Mouse (Mus musculus): Measurements from ENCODE around the gene Kcna6. TPM values are rescaled to one million over a fixed set of nuclear protein-coding genes. Genes with fewer than 3 reads are reported as not detected.

Gene Kcna6
- 2.6 and 2.7 TPM in 2 replicates for polyA plus RNA-seq (2014; fragmentation: Nextera tagmentation; extraction: Ambion mirVana)

DNA sequence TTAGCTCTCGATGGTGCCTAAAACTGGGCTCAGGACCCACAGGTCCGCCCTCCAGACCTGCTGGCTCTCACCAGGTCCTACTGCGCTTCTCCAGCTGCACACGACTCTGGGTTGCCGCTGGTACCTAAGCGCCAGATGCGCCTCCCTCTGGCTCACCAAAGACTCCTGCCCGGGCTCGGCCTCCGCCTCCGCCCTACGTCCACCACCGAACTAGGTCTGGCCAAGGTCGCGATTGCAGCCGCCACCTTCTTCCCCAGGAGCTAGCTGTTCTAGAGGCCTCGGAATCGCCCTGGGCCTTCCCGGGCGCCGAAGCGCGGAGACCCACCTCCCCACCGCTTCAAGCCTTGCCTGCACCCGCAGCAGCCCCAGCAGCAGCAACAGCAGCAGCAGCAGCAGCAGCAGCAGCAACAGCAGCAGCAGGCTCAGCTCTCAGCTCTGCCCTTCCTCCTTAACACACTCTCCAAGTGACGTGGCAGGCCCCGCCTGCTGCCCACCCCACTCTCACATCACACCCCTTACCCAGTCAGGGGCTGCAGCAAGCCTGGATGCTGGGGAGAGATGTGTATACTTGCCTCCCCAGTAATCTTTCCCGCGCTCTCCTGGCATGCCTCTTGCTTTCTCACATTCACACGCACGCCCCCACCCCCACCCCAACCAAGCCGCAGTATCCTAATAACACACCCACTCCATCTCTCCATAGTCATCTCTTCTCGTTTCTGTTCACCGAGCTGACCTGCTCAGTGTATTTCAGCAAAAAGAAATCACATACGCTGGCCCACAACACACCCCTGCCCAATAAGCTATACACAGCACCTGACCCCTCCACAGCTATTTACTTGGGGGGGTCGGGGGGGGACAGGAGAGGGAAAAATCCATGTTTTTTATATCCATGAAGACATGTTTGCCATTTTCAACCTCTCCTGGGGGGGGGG lies at the start of gene Kcna6:
Kcna6 (minus strand) TSS at position 464 of the 932 bp plus-strand sequence.
- WGBS = 2% methylated on average over 35 of the region's 36 CpGs
- peak; percentile 70 for ATAC-seq (replicated peaks; ENCODE audit: low FRiP score, low TSS enrichment, low read depth)
- peak; percentile 76 for DNase-seq (ENCODE audit: low spot score)
- Histone ChIP-seq H3K27me3 (replicated peaks; ENCODE audit: control insufficient read depth, insufficient read depth, low read length) (peaks cover 25% of the 10 kb centered on the region), H3K9me3 (ENCODE audit: control insufficient read depth, low read length) (no peaks in the 10 kb centered on the region), H3K27ac (ENCODE audit: low read depth) (no peak within 1 kb of the TSS), H3K4me1 (replicated peaks; ENCODE audit: control insufficient read depth, insufficient read depth, low read length) (0 out of 2 replicates have a peak, but pooled peaks cover 4% of the 10 kb centered on the region), H3K4me3 (ENCODE audit: low read depth, low read length) (peak within 1 kb of the TSS; percentile 54), H3K36me3 (ENCODE audit: control insufficient read depth, insufficient read depth, low read length) (no peaks in the 10 kb centered on the region), H3K9ac (ENCODE audit: low read length) (peak within 1 kb of the TSS; percentile 37), H3K4me2 (ENCODE audit: low read length) (peak within 1 kb of the TSS; percentile 98)

DNA sequence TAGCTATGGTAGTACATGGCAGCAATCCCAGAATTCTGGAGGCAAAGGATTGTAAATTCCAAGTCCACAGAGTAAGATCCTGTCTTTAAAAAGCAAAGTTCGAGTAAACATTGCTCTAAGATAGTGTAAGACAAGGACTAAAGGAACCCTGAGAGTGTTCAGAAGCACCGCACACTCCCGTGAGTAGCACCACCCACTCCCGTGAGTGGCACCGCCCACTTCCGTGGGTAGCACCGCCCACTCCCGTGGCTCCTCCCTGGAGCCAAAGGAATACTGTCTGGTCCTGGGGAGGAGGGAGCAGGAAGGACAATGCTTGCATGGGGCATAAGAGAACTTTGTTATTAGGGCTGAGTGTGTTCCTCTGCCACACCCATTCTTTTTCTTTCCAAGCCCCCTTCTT lies 48.4 kb upstream of the Kcna6 start:
- no peak overlapping the region for H3K4me3 ChIP-seq (ENCODE audit: low read depth, low read length)
- no peaks in the 10 kb centered on the region for H3K9me3 ChIP-seq (ENCODE audit: control insufficient read depth, low read length)
- no peaks in the 10 kb centered on the region for H3K27me3 ChIP-seq (replicated peaks; ENCODE audit: control insufficient read depth, insufficient read depth, low read length)
- H3K36me3 ChIP-seq (ENCODE audit: control insufficient read depth, insufficient read depth, low read length) = no peaks in the 10 kb centered on the region
- H3K27ac ChIP-seq (ENCODE audit: low read depth) = no peak overlapping the region
- 80% methylated on average over 8 of the region's 8 CpGs for WGBS
- no peak overlapping the region for H3K4me2 ChIP-seq (ENCODE audit: low read length)
- DNase-seq (ENCODE audit: low spot score) (no peak), ATAC-seq (replicated peaks; ENCODE audit: low FRiP score, low TSS enrichment, low read depth) (no peak)
- no peak overlapping the region for H3K9ac ChIP-seq (ENCODE audit: low read length)
- no peaks in the 10 kb centered on the region for H3K4me1 ChIP-seq (replicated peaks; ENCODE audit: control insufficient read depth, insufficient read depth, low read length)

- Histone ChIP-seq H3K4me1 (replicated peaks; ENCODE audit: control insufficient read depth, insufficient read depth, low read length) (no peaks in the 10 kb centered on the region), H3K9ac (ENCODE audit: low read length) (no peak overlapping the region), H3K27ac (ENCODE audit: low read depth) (no peak overlapping the region), H3K9me3 (ENCODE audit: control insufficient read depth, low read length) (no peaks in the 10 kb centered on the region), H3K27me3 (replicated peaks; ENCODE audit: control insufficient read depth, insufficient read depth, low read length) (no peaks in the 10 kb centered on the region), H3K4me2 (ENCODE audit: low read length) (no peak overlapping the region), H3K4me3 (ENCODE audit: low read depth, low read length) (no peak overlapping the region), H3K36me3 (ENCODE audit: control insufficient read depth, insufficient read depth, low read length) (no peaks in the 10 kb centered on the region)
- ATAC-seq (replicated peaks; ENCODE audit: low FRiP score, low TSS enrichment, low read depth) (no peak; the same call in 1 of the 2 replicates), DNase-seq (ENCODE audit: low spot score) (no peak)
- 61% methylated on average over 5 of the region's 5 CpGs for WGBS
Observed at GRCm38 (mm10) chr6:126784206-126784605, 43.7 kb upstream of the Kcna6 start.

DNA sequence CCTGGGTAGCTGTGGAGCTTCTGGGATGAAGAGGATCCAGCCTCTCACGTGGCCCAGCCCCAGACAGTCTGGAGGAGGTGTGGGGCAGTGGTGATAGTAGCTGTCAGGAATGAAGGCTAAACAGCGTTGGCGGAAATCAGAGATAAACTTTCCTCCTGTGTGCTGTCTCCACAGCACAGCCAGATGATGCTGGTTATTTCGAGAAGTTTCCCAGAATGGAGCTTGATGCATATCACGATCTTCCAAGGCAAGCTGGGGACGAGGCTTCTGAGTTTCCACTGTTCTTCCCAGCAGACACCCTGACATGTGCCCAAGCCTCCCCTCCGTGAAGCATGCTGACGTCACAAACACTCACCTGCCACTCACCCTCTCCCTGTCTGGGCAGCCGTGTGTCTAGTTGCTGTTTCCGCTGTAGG lies 43.2 kb upstream of the Kcna6 start:
- ATAC-seq (replicated peaks; ENCODE audit: low FRiP score, low TSS enrichment, low read depth) (no peak; the same call in 1 of the 2 replicates), DNase-seq (ENCODE audit: low spot score) (no peak)
- no peaks in the 10 kb centered on the region for H3K4me1 ChIP-seq (replicated peaks; ENCODE audit: control insufficient read depth, insufficient read depth, low read length)
- 56% methylated on average over 10 of the region's 10 CpGs for WGBS
- H3K27ac ChIP-seq (ENCODE audit: low read depth) = no peak overlapping the region
- no peaks in the 10 kb centered on the region for H3K9me3 ChIP-seq (ENCODE audit: control insufficient read depth, low read length)
- H3K4me3 ChIP-seq (ENCODE audit: low read depth, low read length) = no peak overlapping the region
- no peak overlapping the region for H3K9ac ChIP-seq (ENCODE audit: low read length)
- H3K36me3 ChIP-seq (ENCODE audit: control insufficient read depth, insufficient read depth, low read length) = no peaks in the 10 kb centered on the region
- no peaks in the 10 kb centered on the region for H3K27me3 ChIP-seq (replicated peaks; ENCODE audit: control insufficient read depth, insufficient read depth, low read length)
- no peak overlapping the region for H3K4me2 ChIP-seq (ENCODE audit: low read length)

DNA sequence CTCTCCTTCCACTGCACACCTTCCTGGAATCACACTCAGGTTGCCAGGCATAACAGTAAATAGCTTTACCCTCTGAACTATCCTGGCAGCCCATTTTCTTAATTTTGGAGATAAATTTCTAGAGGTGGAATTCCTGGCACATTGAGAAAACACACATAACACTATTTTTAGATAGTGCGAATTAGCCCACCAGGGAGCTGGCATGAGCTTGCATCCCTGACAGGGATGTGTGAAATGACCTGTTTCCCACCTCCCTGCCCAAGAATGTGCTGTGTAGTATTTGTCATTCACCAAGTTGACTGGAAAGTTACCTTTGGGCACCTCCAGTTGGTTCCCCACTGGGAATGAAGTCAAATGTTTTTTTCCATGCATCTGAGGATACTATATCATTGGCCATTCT lies 42.6 kb upstream of the Kcna6 start:
- no peak overlapping the region for H3K4me3 ChIP-seq (ENCODE audit: low read depth, low read length)
- H3K27me3 ChIP-seq (replicated peaks; ENCODE audit: control insufficient read depth, insufficient read depth, low read length) = no peaks in the 10 kb centered on the region
- H3K4me1 ChIP-seq (replicated peaks; ENCODE audit: control insufficient read depth, insufficient read depth, low read length) = no peaks in the 10 kb centered on the region
- no peak overlapping the region for H3K4me2 ChIP-seq (ENCODE audit: low read length)
- WGBS = 81% methylated on average over 1 of the region's 1 CpGs
- H3K9me3 ChIP-seq (ENCODE audit: control insufficient read depth, low read length) = no peaks in the 10 kb centered on the region
- no peak for DNase-seq (ENCODE audit: low spot score)
- no peak for ATAC-seq (replicated peaks; ENCODE audit: low FRiP score, low TSS enrichment, low read depth)
- H3K36me3 ChIP-seq (ENCODE audit: control insufficient read depth, insufficient read depth, low read length) = no peaks in the 10 kb centered on the region
- H3K9ac ChIP-seq (ENCODE audit: low read length) = no peak overlapping the region
- no peak overlapping the region for H3K27ac ChIP-seq (ENCODE audit: low read depth)

- no peak overlapping the region for H3K27ac ChIP-seq (ENCODE audit: low read depth)
- ATAC-seq (replicated peaks; ENCODE audit: low FRiP score, low TSS enrichment, low read depth) = no peak
- H3K4me2 ChIP-seq (ENCODE audit: low read length) = no peak overlapping the region
- H3K27me3 ChIP-seq (replicated peaks; ENCODE audit: control insufficient read depth, insufficient read depth, low read length) = no peaks in the 10 kb centered on the region
- H3K4me1 ChIP-seq (replicated peaks; ENCODE audit: control insufficient read depth, insufficient read depth, low read length) = no peaks in the 10 kb centered on the region
- H3K9ac ChIP-seq (ENCODE audit: low read length) = no peak overlapping the region
- 69% methylated on average over 6 of the region's 6 CpGs for WGBS
- no peak for DNase-seq (ENCODE audit: low spot score)
- H3K9me3 ChIP-seq (ENCODE audit: control insufficient read depth, low read length) = no peaks in the 10 kb centered on the region
- H3K4me3 ChIP-seq (ENCODE audit: low read depth, low read length) = no peak overlapping the region
- no peaks in the 10 kb centered on the region for H3K36me3 ChIP-seq (ENCODE audit: control insufficient read depth, insufficient read depth, low read length)
Observed at GRCm38 (mm10) chr6:126777889-126778288, 37.4 kb upstream of the Kcna6 start.

GRCm38 (mm10) chr6:126773873-126774272 lies 33.4 kb upstream of the Kcna6 start:
- Histone ChIP-seq H3K4me2 (ENCODE audit: low read length) (no peak overlapping the region), H3K4me1 (replicated peaks; ENCODE audit: control insufficient read depth, insufficient read depth, low read length) (no peaks in the 10 kb centered on the region), H3K4me3 (ENCODE audit: low read depth, low read length) (no peak overlapping the region), H3K9me3 (ENCODE audit: control insufficient read depth, low read length) (no peaks in the 10 kb centered on the region), H3K27me3 (replicated peaks; ENCODE audit: control insufficient read depth, insufficient read depth, low read length) (no peaks in the 10 kb centered on the region), H3K36me3 (ENCODE audit: control insufficient read depth, insufficient read depth, low read length) (no peaks in the 10 kb centered on the region), H3K27ac (ENCODE audit: low read depth) (no peak overlapping the region), H3K9ac (ENCODE audit: low read length) (no peak overlapping the region)
- ATAC-seq (replicated peaks; ENCODE audit: low FRiP score, low TSS enrichment, low read depth) (no peak), DNase-seq (ENCODE audit: low spot score) (no peak)
- WGBS = 50% methylated on average over 4 of the region's 4 CpGs

GRCm38 (mm10) chr6:126772326-126772725 lies 31.9 kb upstream of the Kcna6 start:
- H3K4me3 ChIP-seq (ENCODE audit: low read depth, low read length) = no peak overlapping the region
- no peak for ATAC-seq (replicated peaks; ENCODE audit: low FRiP score, low TSS enrichment, low read depth)

More at GRCm38 (mm10) chr6:126772326-126772725, 31.9 kb upstream of the Kcna6 start:
- 76% methylated on average over 4 of the region's 4 CpGs for WGBS
- Histone ChIP-seq H3K9ac (ENCODE audit: low read length) (no peak overlapping the region), H3K27me3 (replicated peaks; ENCODE audit: control insufficient read depth, insufficient read depth, low read length) (no peaks in the 10 kb centered on the region), H3K36me3 (ENCODE audit: control insufficient read depth, insufficient read depth, low read length) (no peaks in the 10 kb centered on the region), H3K4me2 (ENCODE audit: low read length) (no peak overlapping the region), H3K4me1 (replicated peaks; ENCODE audit: control insufficient read depth, insufficient read depth, low read length) (no peaks in the 10 kb centered on the region), H3K27ac (ENCODE audit: low read depth) (no peak overlapping the region), H3K9me3 (ENCODE audit: control insufficient read depth, low read length) (no peaks in the 10 kb centered on the region)
- DNase-seq (ENCODE audit: low spot score) = no peak

All from intestine, embryonic 14.5 days (tissue).